Mouse (Mus musculus): Measurements from ENCODE around the gene Erf. TPM values are rescaled to one million over a fixed set of nuclear protein-coding genes. Genes with fewer than 3 reads are reported as not detected.
A peak's percentile ranks its signal among the peaks of the same experiment; 100 is the strongest.
"Not testable (repeated sequence)": the region's sequence is repeated elsewhere in the genome, so short reads cannot be mapped to it uniquely, and the experiment has no call there.

The Erf gene
- polyA plus RNA-seq, 1 experiment from 2014 or later = 16.4 TPM

GRCm38 (mm10) chr7:25266180-25266962 is 15.8 kb upstream of the Erf start:
- DNase-seq (ENCODE audit: low spot score) (no peak), ATAC-seq (replicated peaks; ENCODE audit: low FRiP score) (no peak)
- H3K4me2 ChIP-seq = peak overlapping the region; percentile 84
- H3K9ac ChIP-seq (ENCODE audit: low read depth, low read length) = peak overlapping the region; percentile 68; the same call in 1 of the 2 replicates
- peak overlapping the region; percentile 85 for H3K4me3 ChIP-seq (ENCODE audit: low read depth, low read length)
- H3K27me3 ChIP-seq (replicated peaks; ENCODE audit: control insufficient read depth, insufficient read depth, low read length) = no peaks in the 10 kb centered on the region
- H3K9me3 ChIP-seq (ENCODE audit: control insufficient read depth, low read length) = no peaks in the 10 kb centered on the region
- no peak overlapping the region for H3K27ac ChIP-seq (ENCODE audit: low read depth, low read length)
- peaks cover 3% of the 10 kb centered on the region; the same call in 1 of the 2 replicates for H3K36me3 ChIP-seq (ENCODE audit: control insufficient read depth, insufficient read depth, low read length)
- peaks cover 31% of the 10 kb centered on the region for H3K4me1 ChIP-seq (replicated peaks; ENCODE audit: control insufficient read depth, insufficient read depth, low read length)
- WGBS = 71% methylated on average over 8 of the region's 8 CpGs

DNA sequence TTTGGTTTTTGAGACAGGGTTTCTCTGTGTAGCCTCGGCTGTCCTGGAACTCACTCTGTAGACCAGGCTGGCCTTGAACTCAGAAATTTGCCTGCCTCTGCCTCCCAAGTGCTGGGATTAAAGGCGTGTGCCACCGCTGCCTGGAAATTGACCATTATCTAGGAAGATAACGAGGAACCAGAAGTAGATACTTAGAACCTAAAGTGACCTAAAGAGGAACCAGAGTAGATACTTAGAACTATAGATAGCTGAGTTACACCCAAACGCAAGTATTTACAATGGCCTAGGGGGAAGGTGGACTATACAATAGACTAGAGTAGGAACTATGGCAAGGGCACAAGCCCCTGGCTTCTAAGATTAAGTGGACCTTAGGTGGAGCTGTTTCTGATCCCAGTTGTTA is 15.2 kb upstream of the Erf start:
- not testable (repeated sequence) for H3K27me3 ChIP-seq (replicated peaks; ENCODE audit: control insufficient read depth, insufficient read depth, low read length); H3K36me3 ChIP-seq (ENCODE audit: control insufficient read depth, insufficient read depth, low read length); H3K4me2 ChIP-seq; H3K9me3 ChIP-seq (ENCODE audit: control insufficient read depth, low read length); H3K9ac ChIP-seq (ENCODE audit: low read depth, low read length); DNase-seq (ENCODE audit: low spot score); ATAC-seq (replicated peaks; ENCODE audit: low FRiP score); H3K27ac ChIP-seq (ENCODE audit: low read depth, low read length); H3K4me3 ChIP-seq (ENCODE audit: low read depth, low read length)
- 57% methylated on average over 5 of the region's 5 CpGs for WGBS
- H3K4me1 ChIP-seq (replicated peaks; ENCODE audit: control insufficient read depth, insufficient read depth, low read length) = peaks cover 31% of the 10 kb centered on the region

DNA sequence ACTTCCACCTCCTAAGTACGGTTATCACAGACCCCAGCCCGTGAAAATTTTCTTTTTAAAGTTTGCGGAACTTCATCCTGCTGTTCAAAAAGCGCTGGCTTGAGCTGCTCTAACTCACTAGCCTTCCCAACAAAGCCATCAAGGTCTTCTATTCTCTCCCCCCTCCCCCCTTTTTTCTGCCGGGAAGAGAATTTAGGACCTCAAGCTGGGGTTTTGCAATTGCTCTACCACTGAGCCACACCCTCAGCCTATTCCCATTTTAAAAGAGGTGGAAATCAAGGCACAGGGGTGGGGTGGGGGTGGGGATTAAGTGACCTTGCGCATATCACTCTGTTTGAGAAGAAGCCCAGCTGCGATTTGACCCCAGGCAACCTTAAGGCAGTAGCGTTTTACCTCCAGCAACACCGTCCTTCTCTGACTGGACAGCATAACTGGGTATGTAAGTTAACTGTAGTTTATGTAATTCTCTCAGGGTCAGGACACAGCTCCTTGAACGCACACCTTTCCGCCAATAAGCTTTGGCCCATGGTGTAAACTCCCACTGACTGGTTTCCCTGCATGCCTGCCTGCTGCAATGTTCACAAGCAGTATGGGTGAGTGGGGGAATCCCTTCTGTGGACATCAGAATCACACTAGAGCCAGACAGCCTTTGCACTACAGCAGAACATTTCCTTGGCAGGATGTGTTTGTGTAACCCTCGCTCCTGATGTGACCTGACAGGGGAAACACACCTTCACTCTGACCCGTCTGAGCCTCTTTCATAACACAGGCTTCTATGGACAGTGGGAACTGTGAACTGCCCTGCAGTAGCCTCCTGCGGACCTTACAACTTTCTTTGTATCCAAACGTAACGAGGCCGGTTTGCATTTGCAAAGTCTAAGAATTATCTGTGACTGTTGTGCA is 13.7 kb upstream of the Erf start:
- no peaks in the 10 kb centered on the region for H3K36me3 ChIP-seq (ENCODE audit: control insufficient read depth, insufficient read depth, low read length)
- no peak overlapping the region; the same call in 1 of the 2 replicates for H3K4me2 ChIP-seq
- 41% methylated on average over 17 of the region's 17 CpGs for WGBS
- H3K27me3 ChIP-seq (replicated peaks; ENCODE audit: control insufficient read depth, insufficient read depth, low read length) = no peaks in the 10 kb centered on the region
- H3K27ac ChIP-seq (ENCODE audit: low read depth, low read length) = no peak overlapping the region
- DNase-seq (ENCODE audit: low spot score) = no peak
- no peaks in the 10 kb centered on the region for H3K9me3 ChIP-seq (ENCODE audit: control insufficient read depth, low read length)
- no peak overlapping the region for H3K4me3 ChIP-seq (ENCODE audit: low read depth, low read length)
- no peak for ATAC-seq (replicated peaks; ENCODE audit: low FRiP score)
- H3K4me1 ChIP-seq (replicated peaks; ENCODE audit: control insufficient read depth, insufficient read depth, low read length) = peaks cover 21% of the 10 kb centered on the region
- H3K9ac ChIP-seq (ENCODE audit: low read depth, low read length) = no peak overlapping the region

DNA sequence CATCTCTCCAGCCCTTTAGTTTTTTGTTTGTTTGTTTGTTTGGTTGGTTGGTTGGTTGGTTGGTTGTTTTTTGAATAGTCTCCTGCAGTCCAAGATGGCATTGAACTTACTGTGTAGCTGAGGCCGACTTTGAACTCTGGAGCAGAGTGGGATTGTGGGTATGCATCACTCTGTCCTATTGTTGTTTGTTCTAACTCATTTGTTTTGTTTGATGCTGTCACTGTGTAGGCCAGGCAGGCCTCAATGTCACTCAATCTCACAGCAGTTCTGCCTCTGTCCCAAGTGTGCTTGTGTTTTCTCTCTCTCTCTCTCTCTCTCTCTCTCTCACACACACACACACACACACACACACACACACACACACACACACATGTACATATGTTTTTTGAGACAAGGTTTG is 11.3 kb upstream of the Erf start:
- Histone ChIP-seq H3K4me1 (replicated peaks; ENCODE audit: control insufficient read depth, insufficient read depth, low read length) (peaks cover 14% of the 10 kb centered on the region), H3K9me3 (ENCODE audit: control insufficient read depth, low read length) (no peaks in the 10 kb centered on the region), H3K9ac (ENCODE audit: low read depth, low read length) (no peak overlapping the region), H3K36me3 (ENCODE audit: control insufficient read depth, insufficient read depth, low read length) (no peaks in the 10 kb centered on the region), H3K4me3 (ENCODE audit: low read depth, low read length) (no peak overlapping the region), H3K4me2 (no peak overlapping the region), H3K27me3 (replicated peaks; ENCODE audit: control insufficient read depth, insufficient read depth, low read length) (no peaks in the 10 kb centered on the region), H3K27ac (ENCODE audit: low read depth, low read length) (no peak overlapping the region)
- WGBS = 81% methylated on average over 1 of the region's 1 CpGs
- DNase-seq (ENCODE audit: low spot score) (no peak), ATAC-seq (replicated peaks; ENCODE audit: low FRiP score) (no peak)

- Histone ChIP-seq H3K4me3 (ENCODE audit: low read depth, low read length) (peak overlapping the region; percentile 97; the same call in 1 of the 2 replicates), H3K9ac (ENCODE audit: low read depth, low read length) (peak overlapping the region; percentile 95), H3K27ac (ENCODE audit: low read depth, low read length) (peak overlapping the region; percentile 95), H3K27me3 (replicated peaks; ENCODE audit: control insufficient read depth, insufficient read depth, low read length) (no peaks in the 10 kb centered on the region), H3K36me3 (ENCODE audit: control insufficient read depth, insufficient read depth, low read length) (no peaks in the 10 kb centered on the region), H3K4me2 (peak overlapping the region; percentile 91), H3K9me3 (ENCODE audit: control insufficient read depth, low read length) (no peaks in the 10 kb centered on the region), H3K4me1 (replicated peaks; ENCODE audit: control insufficient read depth, insufficient read depth, low read length) (peaks cover 28% of the 10 kb centered on the region)
- WGBS = 31% methylated on average over 8 of the region's 8 CpGs
- ATAC-seq (replicated peaks; ENCODE audit: low FRiP score) (no peak), DNase-seq (ENCODE audit: low spot score) (no peak)
These were observed 1.3 kb upstream of the Erf start for GRCm38 (mm10) chr7:25251822-25252221.

DNA sequence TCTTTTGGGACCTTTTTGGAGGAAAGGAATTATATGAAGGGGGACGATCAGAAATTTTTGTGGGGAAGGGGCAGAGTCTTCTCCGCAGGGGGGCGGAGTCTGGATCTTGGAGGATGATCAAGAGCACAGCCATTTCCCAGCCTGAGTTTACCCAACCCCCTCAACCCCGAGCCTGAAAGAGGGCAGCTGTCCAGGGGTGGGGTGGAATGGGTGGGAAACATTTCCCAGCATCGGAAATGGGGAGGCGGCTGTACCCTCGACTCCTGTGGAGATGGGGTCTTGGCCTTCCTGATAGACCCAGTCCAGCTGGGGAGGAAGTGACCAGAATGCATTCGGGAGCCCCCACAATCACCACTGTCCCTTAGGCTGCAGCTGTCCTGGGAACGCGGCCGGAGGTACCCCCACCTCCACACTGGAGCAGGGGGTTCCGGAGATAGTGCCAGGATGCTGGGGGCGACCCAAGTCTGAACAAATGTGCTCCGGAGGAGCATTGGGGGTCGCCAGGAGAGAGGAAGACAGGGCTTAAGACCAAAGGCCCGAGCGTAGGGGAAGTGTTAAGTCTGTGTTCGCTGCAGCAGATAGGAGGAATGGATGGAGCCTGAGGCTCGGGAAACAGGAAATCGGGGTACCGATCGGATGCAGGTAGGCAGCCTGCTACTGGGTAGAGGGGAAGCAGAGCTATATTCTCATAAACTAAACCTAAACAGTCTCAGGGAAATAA is 670 bp upstream of the Erf start:
- Histone ChIP-seq H3K4me3 (ENCODE audit: low read depth, low read length) (peak overlapping the region; percentile 97), H3K36me3 (ENCODE audit: control insufficient read depth, insufficient read depth, low read length) (0 out of 2 replicates have a peak, but pooled peaks cover 4% of the 10 kb centered on the region), H3K4me2 (peak overlapping the region; percentile 91), H3K27me3 (replicated peaks; ENCODE audit: control insufficient read depth, insufficient read depth, low read length) (no peaks in the 10 kb centered on the region), H3K9ac (ENCODE audit: low read depth, low read length) (peak overlapping the region; percentile 95), H3K4me1 (replicated peaks; ENCODE audit: control insufficient read depth, insufficient read depth, low read length) (peaks cover 34% of the 10 kb centered on the region), H3K9me3 (ENCODE audit: control insufficient read depth, low read length) (no peaks in the 10 kb centered on the region), H3K27ac (ENCODE audit: low read depth, low read length) (peak overlapping the region; percentile 95)
- DNase-seq (ENCODE audit: low spot score) = peak; percentile 74
- 4% methylated on average over 22 of the region's 22 CpGs for WGBS
- ATAC-seq (replicated peaks; ENCODE audit: low FRiP score) = peak; percentile 19; the same call in 1 of the 2 replicates

DNA sequence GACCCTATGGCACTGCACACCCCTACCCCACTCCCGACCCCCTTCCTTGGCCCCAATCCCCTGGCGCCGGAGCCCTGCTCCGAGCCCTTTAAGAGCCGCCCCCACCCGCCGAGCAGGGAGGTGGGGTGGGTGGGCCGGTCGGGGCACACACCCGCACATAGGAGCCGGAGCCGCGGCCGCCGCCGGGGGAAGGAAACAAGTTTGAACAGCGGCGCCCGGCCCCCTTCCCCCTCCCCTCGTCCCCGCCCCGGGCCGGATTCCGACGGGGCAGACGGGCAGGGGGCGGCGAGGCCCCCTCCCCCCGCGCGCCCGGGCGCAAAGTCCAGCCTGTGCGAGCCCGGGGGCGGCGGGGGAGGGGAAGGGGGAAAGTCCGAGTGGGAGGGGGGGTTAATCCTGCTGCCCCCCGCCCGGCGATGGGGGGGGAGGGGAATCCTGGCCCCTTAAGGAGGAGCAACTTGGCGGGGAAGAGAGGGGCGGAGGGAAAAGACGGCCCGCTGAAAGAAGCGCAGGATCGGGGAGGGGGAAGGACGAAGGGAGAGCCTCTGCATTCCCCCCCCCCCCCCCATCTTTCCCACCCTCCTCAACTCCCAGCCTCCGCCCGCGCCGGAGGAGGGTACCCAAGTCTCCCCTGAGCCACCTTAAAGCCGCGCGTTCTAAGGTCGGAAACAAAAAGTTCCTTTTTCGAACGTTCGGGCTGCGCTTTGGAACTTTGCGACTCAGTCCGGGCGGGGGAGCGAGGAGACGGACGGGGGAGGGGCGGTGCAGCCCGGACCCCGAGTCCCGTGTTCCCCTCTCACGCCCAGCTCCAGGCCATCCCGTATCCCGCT is 1.0 kb downstream of the Erf start:
- ATAC-seq (replicated peaks; ENCODE audit: low FRiP score) (peak; percentile 53), DNase-seq (ENCODE audit: low spot score) (peak; percentile 84)
- H3K4me2 ChIP-seq = peak overlapping the region; percentile 91
- no peaks in the 10 kb centered on the region for H3K9me3 ChIP-seq (ENCODE audit: control insufficient read depth, low read length)
- WGBS = under 1% methylated on average over 42 of the region's 73 CpGs
- H3K36me3 ChIP-seq (ENCODE audit: control insufficient read depth, insufficient read depth, low read length) = peaks cover 13% of the 10 kb centered on the region
- H3K4me1 ChIP-seq (replicated peaks; ENCODE audit: control insufficient read depth, insufficient read depth, low read length) = peaks cover 37% of the 10 kb centered on the region
- H3K27ac ChIP-seq (ENCODE audit: low read depth, low read length) = peak overlapping the region; percentile 95
- peak overlapping the region; percentile 95 for H3K9ac ChIP-seq (ENCODE audit: low read depth, low read length)
- no peaks in the 10 kb centered on the region for H3K27me3 ChIP-seq (replicated peaks; ENCODE audit: control insufficient read depth, insufficient read depth, low read length)
- H3K4me3 ChIP-seq (ENCODE audit: low read depth, low read length) = peak overlapping the region; percentile 97
